Mouse (Mus musculus) small intestine, adult 2 months (tissue): ENCODE results near the gene Rpf2.

Experiments
- CTCF ChIP-seq: fragments of 200-500 bp; IDR thresholded peaks from 2 replicates; pipeline ENCODE4 v1.5.1; 2012; ENCODE audit warnings: low read depth, mild to moderate bottlenecking, control low read depth, inconsistent platforms, low read length, moderate library complexity, mixed read lengths; ENCODE audit not compliant: insufficient replicate concordance, insufficient read length; ENCODE audit errors: extremely low read depth
- POLR2A ChIP-seq: fragments of 200-500 bp; IDR thresholded peaks from 2 replicates; pipeline ENCODE4 v1.6.1; 2012; ENCODE audit warnings: low read depth, mild to moderate bottlenecking, control low read depth, inconsistent platforms, low read length, moderate library complexity

DNA sequence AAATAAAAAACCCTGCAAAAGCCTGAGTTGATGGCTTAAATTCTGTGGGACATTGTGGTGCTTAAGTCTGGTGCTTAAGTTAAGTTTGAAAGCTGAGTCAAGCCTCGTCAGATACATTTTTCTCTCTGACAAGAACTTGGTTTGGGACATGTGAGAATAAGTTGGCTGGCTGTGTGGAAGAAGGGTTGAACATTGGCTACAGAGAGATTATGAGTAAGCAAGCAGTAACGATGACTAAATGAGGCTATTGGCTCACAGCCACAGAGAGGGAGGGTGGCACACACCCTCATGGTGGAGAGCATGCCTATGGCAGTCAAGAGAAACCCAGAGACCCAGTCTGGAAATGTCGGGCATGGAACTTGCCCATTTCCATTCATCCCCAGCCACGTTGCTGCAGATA is 16.9 kb upstream of the Rpf2 start:
- TF ChIP-seq CTCF, result no peak
- no peak for TF ChIP-seq POLR2A
